In genomic region chr9:106341313-106341686, GRCm38 (mm10) we compare ENCODE assay signal across 13 mouse cellular contexts. TPM values are rescaled to one million over a fixed set of nuclear protein-coding genes. Genes with fewer than 3 reads are reported as not detected.
A peak's percentile ranks its signal among the peaks of the same experiment; 100 is the strongest.
DNase-seq lines count a peak whose midpoint lies in the region; ATAC-seq and TF ChIP-seq lines count a peak whose summit lies in the region.
"Had no signal": no experiment of that assay in that cellular context is flagged by ENCODE, and none has a peak within 500 bp of the region (broad histone marks: within the 10 kb centered on the region; RNA-seq: fewer than 3 reads in every experiment).

No protein-coding gene starts in this region.

- no peak for TF ChIP-seq CTCF in kidney, adult 2 months (conservative IDR thresholded peaks at IDR 0.05; ENCODE audit: insufficient read depth, insufficient read length, low read depth, low read length)
- no peak for TF ChIP-seq CTCF in layer of hippocampus, adult 2 months (conservative IDR thresholded peaks at IDR 0.05)

- H3K4me3 ChIP-seq in midbrain, embryonic 10.5 days = no peak overlapping the region
- H3K4me3 ChIP-seq in midbrain, embryonic 13.5 days (replicated peaks) = no peak overlapping the region
- H3K4me3 ChIP-seq in kidney, adult 2 months (ENCODE audit: insufficient read depth, low read depth, low read length) = no peak overlapping the region
- peak overlapping the region; percentile 27; the same call in 1 of the 2 replicates for H3K4me3 ChIP-seq in limb, embryonic 10.5 days
- H3K4me3 ChIP-seq in layer of hippocampus, adult 2 months = no peak overlapping the region

- no peak overlapping the region for H3K4me2 ChIP-seq in midbrain, embryonic 13.5 days (replicated peaks)

- no peaks in the 10 kb centered on the region for H3K27me3 ChIP-seq in midbrain, embryonic 10.5 days (ENCODE audit: low read depth, poor library complexity, severe bottlenecking)
- H3K27me3 ChIP-seq in midbrain, embryonic 13.5 days = no peaks in the 10 kb centered on the region
- H3K27me3 ChIP-seq in kidney, adult 2 months (replicated peaks; ENCODE audit: control insufficient read depth, insufficient read depth, low read length) = no peaks in the 10 kb centered on the region
- no peaks in the 10 kb centered on the region for H3K27me3 ChIP-seq in limb, embryonic 10.5 days (ENCODE audit: low read depth, poor library complexity, severe bottlenecking)

- H3K9ac ChIP-seq in midbrain, embryonic 13.5 days (replicated peaks) = no peak overlapping the region
- H3K9ac ChIP-seq: forebrain, postnatal 0 days had no signal

- no peak for TF ChIP-seq POLR2A in kidney, adult 2 months (IDR thresholded peaks at IDR 0.05; ENCODE audit: low read depth, low read length)

- peaks cover 80% of the 10 kb centered on the region for H3K4me1 ChIP-seq in midbrain, embryonic 10.5 days
- peaks cover 60% of the 10 kb centered on the region for H3K4me1 ChIP-seq in midbrain, embryonic 13.5 days (replicated peaks)
- H3K4me1 ChIP-seq in kidney, adult 2 months (ENCODE audit: control insufficient read depth, insufficient read depth, low read length) = peaks cover 5% of the 10 kb centered on the region; the same call in 1 of the 2 replicates
- peaks cover 92% of the 10 kb centered on the region for H3K4me1 ChIP-seq in limb, embryonic 10.5 days

- H3K9me3 ChIP-seq in midbrain, embryonic 10.5 days (replicated peaks) = no peaks in the 10 kb centered on the region
- no peaks in the 10 kb centered on the region for H3K9me3 ChIP-seq in midbrain, embryonic 13.5 days
- H3K9me3 ChIP-seq in limb, embryonic 10.5 days (replicated peaks) = no peaks in the 10 kb centered on the region

- no peaks in the 10 kb centered on the region for H3K36me3 ChIP-seq in midbrain, embryonic 10.5 days
- no peaks in the 10 kb centered on the region for H3K36me3 ChIP-seq in midbrain, embryonic 13.5 days
- no peaks in the 10 kb centered on the region for H3K36me3 ChIP-seq in kidney, adult 2 months (ENCODE audit: control insufficient read depth, insufficient read depth, low read length)
- H3K36me3 ChIP-seq in limb, embryonic 10.5 days = 0 out of 2 replicates have a peak, but pooled peaks cover 5% of the 10 kb centered on the region

- H3K27ac ChIP-seq in midbrain, embryonic 10.5 days (replicated peaks) = peak overlapping the region; percentile 72; the same call in 1 of the 2 replicates
- no peak overlapping the region for H3K27ac ChIP-seq in midbrain, embryonic 13.5 days
- peak overlapping the region; percentile 15; the same call in 1 of the 2 replicates for H3K27ac ChIP-seq in kidney, adult 2 months (ENCODE audit: insufficient read depth, low read depth, low read length)
- H3K27ac ChIP-seq in limb, embryonic 10.5 days = peak overlapping the region; percentile 93
- H3K27ac ChIP-seq in layer of hippocampus, adult 2 months = no peak overlapping the region

- DNase-seq in midbrain, embryonic 10.5 days (ENCODE audit: low spot score) = no peak
- peak; percentile 37 for DNase-seq in kidney, adult 2 months
- no peak for DNase-seq in limb, embryonic 10.5 days (ENCODE audit: low spot score)
- no peak for DNase-seq in layer of hippocampus, postnatal 25 days (ENCODE audit: extremely low spot score in 1 of 2, low spot score in 1 of 2)
- DNase-seq in layer of hippocampus, adult 2 months (ENCODE audit: low spot score in 2 of 2) = no peak
- DNase-seq: cerebellum, adult 2 months; forebrain, postnatal 0 days; heart, postnatal 4 days; liver; lung, postnatal 10 days; right cerebral cortex, postnatal 4 days had no signal

- 79% methylated on average over 3 of the region's 3 CpGs for WGBS in midbrain, embryonic 10.5 days
- WGBS in midbrain, embryonic 13.5 days = 88% methylated on average over 3 of the region's 3 CpGs
- WGBS in kidney, adult 2 months = 37% methylated on average over 3 of the region's 3 CpGs
- WGBS in limb, embryonic 10.5 days = 27% methylated on average over 3 of the region's 3 CpGs

- ATAC-seq in midbrain, embryonic 13.5 days = no peak
- no peak for ATAC-seq in granulocyte monocyte progenitor cell, adult 5-6 weeks (replicated peaks; ENCODE audit: poor library complexity, severe bottlenecking)
- ATAC-seq: forebrain, postnatal 0 days had no signal

RNA-seq across cellular contexts. Expression of gene Dusp7, which starts 27.1 kb away (rescaled TPM):
- 11.4 and 14.1 TPM in 2 replicates for polyA plus RNA-seq in midbrain, embryonic 10.5 days (2016; fragmentation: Nextera tagmentation; extraction: Ambion mirVana)
- 9.0 and 9.4 TPM in 2 replicates for polyA plus RNA-seq in midbrain, embryonic 13.5 days (2015; fragmentation: Nextera tagmentation; extraction: Ambion mirVana)
- 38.8 and 44.1 TPM in 2 replicates for polyA plus RNA-seq in kidney, adult 2 months (2012; rRNA removed)
- polyA plus RNA-seq in limb, embryonic 10.5 days (2016; fragmentation: Nextera tagmentation; extraction: Ambion mirVana) = 43.1 and 44.9 TPM in 2 replicates
- total RNA-seq in layer of hippocampus, postnatal 25 days (2021) = 10 to 100 TPM; 82.4 to 91.1 TPM
- total RNA-seq in granulocyte monocyte progenitor cell, adult 5-6 weeks (2014; fragmentation: Nextera tagmentation) = 44.7 and 46.2 TPM in 2 replicates
- total RNA-seq in granulocyte monocyte progenitor cell, adult 5-6 weeks (2017) = 13.0 and 14.0 TPM in 2 replicates
- total RNA-seq in layer of hippocampus, adult 2 months (2021) = 10 to 100 TPM; 81.7 to 93.2 TPM

Comparison
In these comparisons a context has a peak if more than half of its experiments do, and no peak if none do; other contexts are left out.
1. H3K27ac ChIP-seq: peak in midbrain, embryonic 10.5 days (single experiment), kidney, adult 2 months (single experiment) and limb, embryonic 10.5 days (single experiment); none in midbrain, embryonic 13.5 days (single experiment) and layer of hippocampus, adult 2 months (single experiment).